Mouse (Mus musculus) NIH3T3 (cell line): ENCODE data around the gene Ctsw.

ENCODE experiments used
- DNase-seq: peaks from one replicate; pipeline ENCODE4 v3.0.0-alpha.2; 2012; ENCODE audit warnings: low read depth

Ctsw gene

DNA sequence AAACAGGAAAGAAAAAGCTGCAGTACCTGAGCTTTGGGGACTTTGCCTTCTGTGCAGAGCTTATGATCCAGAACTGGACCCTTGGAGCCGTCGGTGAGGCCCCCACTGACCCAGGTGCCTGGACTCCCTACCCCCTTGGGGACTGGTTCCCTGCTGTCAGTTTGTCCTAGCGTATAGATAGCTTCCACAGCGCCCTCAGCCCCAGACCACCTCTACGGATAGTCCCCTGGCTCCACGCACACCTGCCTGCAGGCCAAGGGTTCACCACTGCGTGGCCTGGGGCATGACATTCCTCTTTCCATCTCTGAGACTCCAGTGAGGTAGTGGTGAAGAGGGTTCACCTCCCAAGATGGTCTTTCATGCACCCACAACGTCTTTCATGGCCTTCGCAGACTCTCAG lies 5.1 kb downstream of the Ctsw start:
- DNase-seq = no peak

- no peak for DNase-seq
Observed at GRCm38 (mm10) chr19:5461411-5461810, 6.9 kb downstream of the Ctsw start.

DNA sequence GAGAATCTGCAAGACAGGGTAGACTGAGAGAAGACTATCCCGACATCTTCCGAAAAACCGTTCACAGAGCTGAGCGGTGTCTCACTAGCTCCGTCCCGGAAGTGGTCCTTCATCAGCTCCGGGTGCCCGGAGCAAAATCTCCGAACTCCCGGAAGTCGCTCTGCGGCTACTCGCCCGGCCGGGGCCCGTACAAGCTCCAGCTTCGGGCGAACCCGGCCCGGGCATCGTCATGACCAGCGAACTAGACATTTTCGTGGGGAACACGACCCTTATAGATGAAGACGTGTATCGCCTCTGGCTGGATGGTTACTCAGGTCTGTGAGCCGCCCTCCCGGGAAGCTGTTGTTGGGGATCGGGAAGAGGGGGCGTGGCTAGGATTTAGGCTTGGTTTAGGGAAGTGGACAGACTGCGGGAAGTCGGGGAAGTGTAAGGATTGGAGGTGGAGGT lies 7.8 kb downstream of the Ctsw start, which contains the start of gene Fibp:
Fibp (plus strand) TSS at position 151 of the 447 bp plus-strand sequence.
- DNase-seq = peak; percentile 94

GRCm38 (mm10) chr19:5459896-5460295 lies 8.4 kb downstream of the Ctsw start:
- DNase-seq = no peak

GRCm38 (mm10) chr19:5459019-5459418 lies 9.3 kb downstream of the Ctsw start:
- peak; percentile 79 for DNase-seq

- DNase-seq = no peak
Observed at GRCm38 (mm10) chr19:5457746-5458442, 10.4 kb downstream of the Ctsw start, which contains the start of gene Ccdc85b. Gene Ccdc85b (minus strand): TSS chr19:5457894.

GRCm38 (mm10) chr19:5456922-5457745 lies 11.2 kb downstream of the Ctsw start:
- DNase-seq = peak; percentile 99

GRCm38 (mm10) chr19:5456241-5456921 lies 11.9 kb downstream of the Ctsw start:
- DNase-seq = peak; percentile 56

DNA sequence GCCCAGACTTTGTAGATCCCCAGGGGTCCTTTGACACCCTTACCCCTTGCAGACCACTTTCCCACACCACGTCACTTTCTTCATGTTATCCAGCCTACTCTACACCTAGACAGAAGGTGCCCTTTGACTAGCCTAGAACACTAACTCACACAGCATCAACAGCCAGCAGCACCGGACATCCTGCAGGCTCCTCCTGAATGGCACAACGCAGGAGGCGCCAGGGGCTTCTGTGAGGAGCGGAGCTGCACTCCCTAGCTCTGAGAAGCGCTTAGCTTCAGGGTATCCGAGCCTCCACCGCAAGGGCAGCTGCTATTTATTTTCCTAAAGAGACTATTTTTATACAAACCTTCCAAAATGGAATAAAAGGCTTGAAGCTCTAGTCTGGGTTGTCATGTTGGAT lies 12.7 kb downstream of the Ctsw start:
- no peak for DNase-seq

DNA sequence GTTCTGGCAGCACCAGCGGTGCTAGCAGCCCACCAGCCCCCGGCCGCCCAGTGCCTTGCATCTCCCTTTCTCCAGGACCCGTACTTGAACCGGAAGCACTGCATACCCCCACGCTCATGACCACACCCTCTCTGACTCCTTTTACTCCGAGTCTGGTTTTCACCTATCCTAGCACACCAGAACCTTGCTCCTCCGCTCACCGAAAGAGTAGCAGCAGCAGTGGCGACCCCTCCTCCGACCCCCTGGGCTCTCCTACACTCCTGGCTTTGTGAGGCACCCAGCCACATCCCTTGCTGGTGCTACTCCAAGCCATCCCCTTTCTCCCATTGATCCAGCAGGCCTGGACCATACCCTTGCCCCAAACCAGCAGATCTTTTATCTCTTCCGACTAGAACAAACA lies 13.3 kb downstream of the Ctsw start:
- no peak for DNase-seq

DNA sequence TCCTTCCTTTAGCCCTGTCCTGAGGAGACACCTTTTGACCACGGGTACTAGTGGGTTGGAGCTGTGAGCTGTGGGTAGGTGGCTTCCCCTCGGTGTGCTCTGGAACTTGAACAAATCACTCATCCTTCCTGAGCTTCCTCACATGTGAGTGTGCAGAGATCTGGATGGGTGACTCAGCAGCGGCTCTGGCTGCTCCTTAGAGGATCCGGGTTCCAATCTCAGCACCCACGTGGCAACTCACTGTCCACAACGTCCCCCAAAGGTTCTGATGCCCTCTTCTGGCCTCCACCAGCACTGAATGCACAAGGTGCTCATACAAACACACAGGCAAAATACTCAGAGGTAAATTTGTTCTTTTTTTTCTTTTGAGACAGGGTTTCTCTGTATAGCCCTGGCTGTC lies 16.5 kb downstream of the Ctsw start:
- no peak for DNase-seq

GRCm38 (mm10) chr19:5449673-5450072 lies 18.6 kb downstream of the Ctsw start:
- DNase-seq = peak; percentile 61

DNA sequence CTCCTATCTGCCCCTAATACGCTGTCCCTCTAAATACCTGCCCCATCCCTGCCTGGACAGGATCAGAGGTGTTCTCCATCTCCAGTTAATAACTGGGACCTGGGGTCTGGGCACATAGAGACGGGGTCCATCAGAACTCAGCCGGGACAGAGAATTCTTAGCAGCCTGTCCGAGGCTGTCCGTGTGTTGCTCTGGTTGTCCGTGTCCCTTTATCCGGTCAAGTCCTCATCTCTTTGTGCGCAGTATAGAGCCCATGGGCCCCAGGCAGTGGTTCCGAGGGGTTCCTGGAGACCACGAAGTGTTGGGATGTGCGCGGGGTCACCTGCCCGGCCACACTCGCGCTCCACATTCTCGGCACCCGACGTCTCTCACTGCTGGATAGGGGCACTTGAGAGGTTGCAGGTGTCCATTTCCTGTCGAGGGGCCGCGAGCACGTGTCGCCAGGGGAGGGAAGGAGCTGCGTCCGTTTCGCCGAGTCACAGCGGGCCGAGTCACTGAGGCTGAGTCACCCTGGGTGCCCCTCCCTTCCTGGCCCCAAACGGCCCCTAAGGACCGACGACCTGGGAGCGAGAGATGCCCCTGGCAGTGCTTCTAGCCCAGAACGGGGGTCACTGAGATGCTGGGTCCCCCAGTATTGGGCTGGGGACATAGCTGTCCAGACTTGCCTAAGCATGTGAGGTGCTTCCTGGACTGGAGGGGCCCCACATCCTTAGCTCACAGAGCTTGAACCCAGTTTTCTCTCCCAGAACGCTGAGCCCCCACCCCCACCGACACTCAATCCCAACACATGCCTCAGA lies 19.8 kb downstream of the Ctsw start:
- DNase-seq = peak; percentile 71

- peak; percentile 89 for DNase-seq
Observed at GRCm38 (mm10) chr19:5447515-5448353, 20.6 kb downstream of the Ctsw start, which contains the start of gene Fosl1. Gene Fosl1 (plus strand): TSS chr19:5447547.

GRCm38 (mm10) chr19:5445747-5446146 lies 22.6 kb downstream of the Ctsw start:
- no peak for DNase-seq

DNA sequence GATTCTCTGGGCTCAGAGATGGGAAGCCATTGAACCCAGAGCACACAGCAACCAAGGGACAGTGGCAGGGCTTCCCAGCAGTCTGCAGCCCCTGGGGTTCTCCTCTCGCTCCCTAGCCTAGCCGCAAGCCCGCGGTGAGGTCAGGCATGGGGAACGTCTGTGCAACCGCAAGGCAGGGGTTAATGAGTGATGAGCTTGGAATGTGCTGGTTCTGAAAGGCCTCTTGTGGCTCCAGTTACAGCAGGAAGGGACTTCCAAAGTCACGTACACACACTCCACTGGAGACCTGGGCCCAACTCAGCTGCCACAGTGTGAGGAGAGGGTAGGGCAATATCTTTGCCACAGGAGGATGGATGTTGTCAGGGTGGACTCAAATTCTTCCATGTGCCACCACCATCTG lies 23.4 kb downstream of the Ctsw start:
- peak; percentile 92 for DNase-seq

DNA sequence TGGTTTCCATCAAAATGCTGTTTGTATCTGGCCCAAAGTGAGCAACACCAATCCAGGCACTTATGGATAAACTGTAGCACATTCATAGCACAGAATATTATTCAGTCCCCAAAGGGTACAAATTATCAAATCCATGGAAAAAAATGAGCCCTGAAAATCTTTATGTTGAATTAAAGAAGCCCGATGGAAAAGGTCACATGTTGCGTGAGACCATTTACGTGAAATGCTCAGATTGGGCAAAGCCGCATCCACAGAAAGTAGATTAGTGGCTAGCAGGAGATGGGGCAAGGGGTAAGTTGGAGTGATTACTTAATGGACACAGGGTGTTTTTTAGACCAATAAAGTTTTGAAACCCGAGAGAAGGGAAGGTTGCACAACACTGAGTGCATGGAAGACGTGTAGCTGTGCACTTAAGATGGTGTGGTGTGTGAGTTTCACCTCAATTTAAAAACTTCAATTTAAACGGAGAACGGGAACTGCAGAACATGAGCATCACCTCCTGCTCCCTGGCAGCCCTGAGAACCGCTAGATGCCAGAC lies 23.9 kb downstream of the Ctsw start:
- DNase-seq = peak; percentile 88

DNA sequence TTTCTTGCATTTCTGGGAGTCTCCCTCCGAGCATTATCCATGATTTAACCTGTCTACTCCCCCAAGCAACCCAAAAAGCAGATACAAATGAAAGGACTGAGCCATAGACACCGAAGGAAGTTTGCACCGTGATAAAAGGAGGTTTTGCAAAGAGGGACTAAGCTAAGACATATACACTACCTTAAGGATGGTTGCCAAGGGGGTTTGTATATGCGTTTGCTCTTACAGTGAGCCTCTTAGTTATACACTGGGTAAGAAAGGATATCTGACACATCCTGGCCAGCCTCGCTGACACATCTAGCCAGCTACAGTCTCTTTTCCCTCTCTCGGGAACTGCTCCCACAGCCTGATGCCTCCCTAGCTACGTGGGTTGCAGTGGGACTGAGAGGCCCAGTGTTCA lies 34.4 kb downstream of the Ctsw start:
- peak; percentile 61 for DNase-seq

GRCm38 (mm10) chr19:5432992-5433852 lies 35.1 kb downstream of the Ctsw start:
- DNase-seq = peak; percentile 94
